Mouse (Mus musculus): ENCODE data around the gene Mmd2.

GRCm38 (mm10) chr5:142557397-142558067, 51.1 kb downstream of the Mmd2 start:
- TF ChIP-seq POLR2A (IDR thresholded peaks at IDR 0.05; ENCODE audit: extremely low read depth, insufficient read depth, low read length) (no peak), CTCF (IDR thresholded peaks at IDR 0.05; ENCODE audit: low read depth, low read length) (peak; percentile 92)

Data from liver, adult 2 months (tissue).